Mouse (Mus musculus): ENCODE measurements around the gene Gm45140. TPM values are rescaled to one million over a fixed set of nuclear protein-coding genes. Genes with fewer than 3 reads are reported as not detected.

Gm45140 gene
- polyA plus RNA-seq, 1 experiment from 2014 or later: 2.2 TPM

GRCm38 (mm10) chr6:87809651-87810161 lies 25.9 kb downstream of the Gm45140 start:
- Histone ChIP-seq H3K4me3 (peak overlapping the region; percentile 77), H3K4me2 (peak overlapping the region; percentile 80; the same call in 1 of the 2 replicates), H3K27ac (no peak overlapping the region), H3K27me3 (no peaks in the 10 kb centered on the region), H3K4me1 (replicated peaks) (peaks cover 30% of the 10 kb centered on the region), H3K9me3 (replicated peaks) (no peaks in the 10 kb centered on the region), H3K9ac (no peak overlapping the region), H3K36me3 (no peaks in the 10 kb centered on the region)
- no peak for ATAC-seq (replicated peaks; ENCODE audit: insufficient number of reproducible peaks, insufficient read depth, low FRiP score, low read depth)
- WGBS: 78% methylated on average over 6 of the region's 6 CpGs

GRCm38 (mm10) chr6:87809144-87809543 lies 26.5 kb downstream of the Gm45140 start:
- Histone ChIP-seq H3K4me3 (no peak overlapping the region), H3K27ac (no peak overlapping the region), H3K4me2 (no peak overlapping the region), H3K36me3 (no peaks in the 10 kb centered on the region), H3K4me1 (replicated peaks) (peaks cover 30% of the 10 kb centered on the region), H3K27me3 (no peaks in the 10 kb centered on the region), H3K9ac (no peak overlapping the region), H3K9me3 (replicated peaks) (no peaks in the 10 kb centered on the region)
- ATAC-seq (replicated peaks; ENCODE audit: insufficient number of reproducible peaks, insufficient read depth, low FRiP score, low read depth): no peak
- WGBS: 81% methylated on average over 2 of the region's 2 CpGs

- 84% methylated on average over 3 of the region's 3 CpGs for WGBS
- H3K4me3 ChIP-seq: no peak overlapping the region
- ATAC-seq (replicated peaks; ENCODE audit: insufficient number of reproducible peaks, insufficient read depth, low FRiP score, low read depth): no peak
- no peaks in the 10 kb centered on the region for H3K27me3 ChIP-seq
- H3K9ac ChIP-seq: no peak overlapping the region
- no peak overlapping the region for H3K4me2 ChIP-seq
- H3K4me1 ChIP-seq (replicated peaks): peaks cover 30% of the 10 kb centered on the region
- no peaks in the 10 kb centered on the region for H3K36me3 ChIP-seq
- H3K9me3 ChIP-seq (replicated peaks): no peaks in the 10 kb centered on the region
- no peak overlapping the region for H3K27ac ChIP-seq
Measured at GRCm38 (mm10) chr6:87808521-87808920, 27.1 kb downstream of the Gm45140 start.

- Histone ChIP-seq H3K9ac (no peak overlapping the region), H3K36me3 (no peaks in the 10 kb centered on the region), H3K4me2 (no peak overlapping the region), H3K27ac (no peak overlapping the region), H3K27me3 (no peaks in the 10 kb centered on the region), H3K9me3 (replicated peaks) (no peaks in the 10 kb centered on the region), H3K4me3 (no peak overlapping the region), H3K4me1 (replicated peaks) (peaks cover 30% of the 10 kb centered on the region)
- WGBS: 72% methylated on average over 4 of the region's 4 CpGs
- no peak for ATAC-seq (replicated peaks; ENCODE audit: insufficient number of reproducible peaks, insufficient read depth, low FRiP score, low read depth)
Measured at GRCm38 (mm10) chr6:87807735-87808440, 27.7 kb downstream of the Gm45140 start.

GRCm38 (mm10) chr6:87806857-87807256 lies 28.7 kb downstream of the Gm45140 start:
- 54% methylated on average over 2 of the region's 2 CpGs for WGBS
- Histone ChIP-seq H3K9ac (no peak overlapping the region), H3K36me3 (no peaks in the 10 kb centered on the region), H3K27me3 (no peaks in the 10 kb centered on the region), H3K4me3 (no peak overlapping the region), H3K27ac (peak overlapping the region; percentile 18; the same call in 1 of the 2 replicates), H3K4me2 (no peak overlapping the region), H3K4me1 (replicated peaks) (peaks cover 26% of the 10 kb centered on the region), H3K9me3 (replicated peaks) (no peaks in the 10 kb centered on the region)
- no peak for ATAC-seq (replicated peaks; ENCODE audit: insufficient number of reproducible peaks, insufficient read depth, low FRiP score, low read depth)

- Histone ChIP-seq H3K4me3 (no peak overlapping the region), H3K27me3 (no peaks in the 10 kb centered on the region), H3K9ac (no peak overlapping the region), H3K4me1 (replicated peaks) (peaks cover 26% of the 10 kb centered on the region), H3K36me3 (no peaks in the 10 kb centered on the region), H3K4me2 (no peak overlapping the region), H3K9me3 (replicated peaks) (no peaks in the 10 kb centered on the region), H3K27ac (no peak overlapping the region)
- ATAC-seq (replicated peaks; ENCODE audit: insufficient number of reproducible peaks, insufficient read depth, low FRiP score, low read depth): no peak
- 53% methylated on average over 2 of the region's 2 CpGs for WGBS
Measured at GRCm38 (mm10) chr6:87806028-87806427, 29.6 kb downstream of the Gm45140 start.

GRCm38 (mm10) chr6:87805448-87805847 lies 30.1 kb downstream of the Gm45140 start:
- WGBS: 90% methylated on average over 7 of the region's 7 CpGs
- Histone ChIP-seq H3K9me3 (replicated peaks) (no peaks in the 10 kb centered on the region), H3K4me1 (replicated peaks) (peaks cover 23% of the 10 kb centered on the region), H3K4me3 (no peak overlapping the region), H3K27me3 (no peaks in the 10 kb centered on the region), H3K36me3 (no peaks in the 10 kb centered on the region), H3K4me2 (no peak overlapping the region), H3K9ac (no peak overlapping the region), H3K27ac (no peak overlapping the region)
- no peak for ATAC-seq (replicated peaks; ENCODE audit: insufficient number of reproducible peaks, insufficient read depth, low FRiP score, low read depth)

GRCm38 (mm10) chr6:87804886-87805285 lies 30.7 kb downstream of the Gm45140 start:
- no peak overlapping the region for H3K4me3 ChIP-seq
- no peaks in the 10 kb centered on the region for H3K36me3 ChIP-seq
- H3K27me3 ChIP-seq: no peaks in the 10 kb centered on the region
- no peak overlapping the region for H3K27ac ChIP-seq
- ATAC-seq (replicated peaks; ENCODE audit: insufficient number of reproducible peaks, insufficient read depth, low FRiP score, low read depth): no peak
- no peak overlapping the region for H3K4me2 ChIP-seq
- 75% methylated on average over 7 of the region's 7 CpGs for whole genome bisulfite sequencing
- H3K4me1 ChIP-seq (replicated peaks): peaks cover 18% of the 10 kb centered on the region
- H3K9ac ChIP-seq: no peak overlapping the region
- no peaks in the 10 kb centered on the region for H3K9me3 ChIP-seq (replicated peaks)

- Histone ChIP-seq H3K27me3 (no peaks in the 10 kb centered on the region), H3K9me3 (replicated peaks) (no peaks in the 10 kb centered on the region), H3K4me2 (no peak overlapping the region), H3K4me3 (no peak overlapping the region), H3K9ac (no peak overlapping the region), H3K27ac (no peak overlapping the region), H3K36me3 (no peaks in the 10 kb centered on the region), H3K4me1 (replicated peaks) (peaks cover 11% of the 10 kb centered on the region; the same call in 1 of the 2 replicates)
- 79% methylated on average over 1 of the region's 1 CpGs for WGBS
- no peak for ATAC-seq (replicated peaks; ENCODE audit: insufficient number of reproducible peaks, insufficient read depth, low FRiP score, low read depth)
Measured at GRCm38 (mm10) chr6:87804036-87804435, 31.6 kb downstream of the Gm45140 start.

- no peaks in the 10 kb centered on the region for H3K27me3 ChIP-seq
- 84% methylated on average over 7 of the region's 7 CpGs for WGBS
Measured at GRCm38 (mm10) chr6:87802462-87802861, 33.1 kb downstream of the Gm45140 start.

GRCm38 (mm10) chr6:87799576-87799975 lies 36.0 kb downstream of the Gm45140 start:
- Histone ChIP-seq H3K9me3 (replicated peaks) (no peaks in the 10 kb centered on the region), H3K27ac (no peak overlapping the region), H3K9ac (no peak overlapping the region), H3K4me2 (no peak overlapping the region), H3K4me1 (replicated peaks) (0 out of 2 replicates have a peak, but pooled peaks cover 2% of the 10 kb centered on the region), H3K27me3 (no peaks in the 10 kb centered on the region), H3K4me3 (no peak overlapping the region), H3K36me3 (no peaks in the 10 kb centered on the region)
- 66% methylated on average over 6 of the region's 6 CpGs for WGBS
- ATAC-seq (replicated peaks; ENCODE audit: insufficient number of reproducible peaks, insufficient read depth, low FRiP score, low read depth): no peak

More at GRCm38 (mm10) chr6:87802462-87802861, 33.1 kb downstream of the Gm45140 start:
- H3K4me3 ChIP-seq: no peak overlapping the region
- ATAC-seq (replicated peaks; ENCODE audit: insufficient number of reproducible peaks, insufficient read depth, low FRiP score, low read depth): no peak
- no peak overlapping the region for H3K27ac ChIP-seq
- no peaks in the 10 kb centered on the region for H3K9me3 ChIP-seq (replicated peaks)
- no peak overlapping the region for H3K4me2 ChIP-seq
- H3K4me1 ChIP-seq (replicated peaks): peaks cover 11% of the 10 kb centered on the region; the same call in 1 of the 2 replicates
- H3K36me3 ChIP-seq: no peaks in the 10 kb centered on the region
- H3K9ac ChIP-seq: no peak overlapping the region

- H3K4me1 ChIP-seq (replicated peaks): 0 out of 2 replicates have a peak, but pooled peaks cover 2% of the 10 kb centered on the region
Measured at GRCm38 (mm10) chr6:87797321-87797720, 38.3 kb downstream of the Gm45140 start.

More at GRCm38 (mm10) chr6:87797321-87797720, 38.3 kb downstream of the Gm45140 start:
- Histone ChIP-seq H3K4me3 (no peak overlapping the region), H3K27ac (no peak overlapping the region), H3K36me3 (peaks cover 4% of the 10 kb centered on the region; the same call in 1 of the 2 replicates), H3K9me3 (replicated peaks) (no peaks in the 10 kb centered on the region), H3K9ac (no peak overlapping the region), H3K4me2 (no peak overlapping the region), H3K27me3 (no peaks in the 10 kb centered on the region)
- no peak for ATAC-seq (replicated peaks; ENCODE audit: insufficient number of reproducible peaks, insufficient read depth, low FRiP score, low read depth)
- WGBS: 45% methylated on average over 2 of the region's 2 CpGs
